Mouse (Mus musculus): Measurements from ENCODE around the gene Zfhx3.

Zfhx3 gene

GRCm38 (mm10) chr8:108956416-108956815, 1014.0 kb downstream of the Zfhx3 start:
- DNase-seq = no peak

GRCm38 (mm10) chr8:108962516-108962915, 1020.1 kb downstream of the Zfhx3 start:
- no peak for DNase-seq

- no peak for DNase-seq
These were observed 1020.7 kb downstream of the Zfhx3 start for GRCm38 (mm10) chr8:108963181-108963580.

- no peak for DNase-seq
These were observed 1023.6 kb downstream of the Zfhx3 start for GRCm38 (mm10) chr8:108966041-108966440.

GRCm38 (mm10) chr8:108973639-108974325, 1031.3 kb downstream of the Zfhx3 start:
- DNase-seq = no peak

- no peak for DNase-seq
These were observed 1035.4 kb downstream of the Zfhx3 start for GRCm38 (mm10) chr8:108977693-108978361.

GRCm38 (mm10) chr8:108978362-108978750, 1035.9 kb downstream of the Zfhx3 start:
- no peak for DNase-seq

- no peak for DNase-seq
These were observed 1042.5 kb downstream of the Zfhx3 start for GRCm38 (mm10) chr8:108984904-108985303.

- no peak for DNase-seq
These were observed 1047.4 kb downstream of the Zfhx3 start for GRCm38 (mm10) chr8:108989841-108990240.

- DNase-seq = no peak
These were observed 1048.1 kb downstream of the Zfhx3 start for GRCm38 (mm10) chr8:108990537-108990936.

- DNase-seq = no peak
These were observed 1049.0 kb downstream of the Zfhx3 start for GRCm38 (mm10) chr8:108991395-108991794.

GRCm38 (mm10) chr8:108993718-108994117, 1051.3 kb downstream of the Zfhx3 start:
- DNase-seq = no peak

- DNase-seq = no peak
These were observed 1051.7 kb downstream of the Zfhx3 start for GRCm38 (mm10) chr8:108994187-108994586.

GRCm38 (mm10) chr8:108994880-108995279, 1052.4 kb downstream of the Zfhx3 start:
- DNase-seq = no peak

GRCm38 (mm10) chr8:108997334-108997733, 1054.9 kb downstream of the Zfhx3 start:
- no peak for DNase-seq

- no peak for DNase-seq
These were observed 1057.1 kb downstream of the Zfhx3 start for GRCm38 (mm10) chr8:108999297-109000249.

GRCm38 (mm10) chr8:109001031-109001430, 1058.6 kb downstream of the Zfhx3 start:
- no peak for DNase-seq

- no peak for DNase-seq
These were observed 1059.5 kb downstream of the Zfhx3 start for GRCm38 (mm10) chr8:109001923-109002322.

GRCm38 (mm10) chr8:109006986-109007385, 1064.5 kb downstream of the Zfhx3 start:
- DNase-seq = no peak

Data from kidney, adult 18-20 months (tissue).